Mouse (Mus musculus) ES-E14 (cell line): Measurements from ENCODE around the gene Rptor.

Experiments
- CHD2 ChIP-seq: IDR thresholded peaks from 2 replicates; pipeline ENCODE4 v1.6.1; 2014; ENCODE audit warnings: mild to moderate bottlenecking, low read depth, low read length, inconsistent platforms
- HCFC1 ChIP-seq: IDR thresholded peaks from 2 replicates; pipeline ENCODE4 v1.6.1; 2012; ENCODE audit warnings: low read length, inconsistent platforms, borderline replicate concordance; ENCODE audit not compliant: insufficient read depth
- MAFK ChIP-seq: IDR thresholded peaks from 2 replicates; pipeline ENCODE4 v1.6.1; 2014; ENCODE audit warnings: mild to moderate bottlenecking, low read depth, low read length, inconsistent platforms; ENCODE audit not compliant: insufficient read depth
- ZC3H11A ChIP-seq: IDR thresholded peaks from 2 replicates; pipeline ENCODE4 v1.6.1; 2012; ENCODE audit warnings: low read depth, mild to moderate bottlenecking, inconsistent platforms, low read length, borderline replicate concordance
- ZNF384 ChIP-seq: IDR thresholded peaks from 2 replicates; pipeline ENCODE4 v1.6.1; 2012; ENCODE audit warnings: low read depth, low read length, inconsistent platforms

- TF ChIP-seq HCFC1 (no peak), ZC3H11A (no peak), CHD2 (no peak), ZNF384 (no peak), MAFK (no peak)
These were observed 327.0 kb downstream of the Rptor start for GRCm38 (mm10) chr11:119929603-119930265.
